In the genomic region with DNA sequence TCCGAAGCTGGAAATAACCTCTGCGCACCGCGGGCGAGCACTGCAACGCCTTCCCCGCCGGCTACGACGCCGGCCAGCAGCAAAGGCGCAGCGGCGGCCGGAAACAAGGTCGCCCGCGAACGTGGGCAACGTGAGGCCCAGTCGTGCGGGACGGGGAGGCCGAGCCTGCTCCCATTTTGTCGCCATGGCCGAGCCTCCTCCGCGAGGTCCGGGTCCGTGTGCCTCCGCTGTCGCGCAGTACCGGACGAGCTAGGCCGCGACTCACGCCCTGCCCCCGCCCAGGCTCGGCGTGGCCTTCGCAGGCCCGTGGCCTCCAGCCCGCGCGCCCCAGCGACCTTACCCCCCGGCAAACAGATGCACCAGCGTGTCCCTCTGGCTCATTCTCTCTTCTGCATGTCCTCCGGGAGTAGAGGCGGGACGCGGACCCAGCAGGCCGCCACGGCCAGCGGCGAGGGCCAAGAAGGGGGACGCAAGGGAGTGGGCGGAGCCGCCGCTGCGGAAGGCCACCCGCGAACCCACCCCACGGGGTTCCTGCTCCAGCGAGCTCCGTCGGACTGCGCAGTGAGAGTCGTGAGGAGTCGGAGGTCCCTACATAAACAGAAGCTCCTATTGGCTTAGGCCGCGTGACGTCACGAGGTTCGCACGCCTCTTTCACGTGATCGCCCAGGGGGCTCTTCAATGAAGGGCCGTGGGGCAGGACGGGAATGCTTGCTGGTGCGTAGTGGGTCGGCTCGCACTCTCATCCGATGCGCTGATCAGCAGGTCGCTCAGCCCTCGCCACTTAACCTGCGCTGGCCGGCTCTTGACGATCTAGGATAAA, we compare ENCODE assay signal across 8 mouse cellular contexts. TPM values are rescaled to one million over a fixed set of nuclear protein-coding genes. Genes with fewer than 3 reads are reported as not detected.
DNase-seq lines count a peak whose midpoint lies in the region; ATAC-seq lines count a peak whose summit lies in the region.

Slc25a36 (minus strand) TSS at position 587 of the 820 bp plus-strand sequence.

- no peaks in the 10 kb centered on the region for H3K36me3 ChIP-seq in lung, embryonic 16.5 days (ENCODE audit: control insufficient read depth, insufficient read depth, low read length)

- ATAC-seq in hematopoietic stem cell, adult 5-6 weeks (replicated peaks in 1 of 2; ENCODE audit: insufficient read depth in 1 of 2, low FRiP score in 2 of 2, low TSS enrichment in 1 of 2, low read depth in 1 of 2, poor library complexity in 2 of 2, severe bottlenecking in 2 of 2), result peak; percentile 97 to 98
- peak; percentile 99 for ATAC-seq in lung, embryonic 16.5 days (ENCODE audit: low read depth)

- H3K4me1 ChIP-seq in lung, embryonic 16.5 days (replicated peaks; ENCODE audit: control insufficient read depth, insufficient read depth, low read length), result peaks cover 13% of the 10 kb centered on the region

- peak within 1 kb of the TSS; percentile 92 for H3K27ac ChIP-seq in lung, embryonic 16.5 days (ENCODE audit: low read length)

- H3K9ac ChIP-seq in lung, embryonic 16.5 days (ENCODE audit: low read length), result peak within 1 kb of the TSS; percentile 94

- peak; percentile 91 for DNase-seq in MEL-GATA-1-ER (ENCODE audit: extremely low read depth, low read depth)
- peak; percentile 91 for DNase-seq in cerebellum, adult 8-10 months
- peak; percentile 98 for DNase-seq in forelimb bud, embryonic 11.5 days (ENCODE audit: low read depth, low spot score)
- DNase-seq in layer of hippocampus, adult 9-10 months (ENCODE audit: low spot score), result peak; percentile 95
- peak; percentile 95 for DNase-seq in ovary, postnatal 10 days (ENCODE audit: low spot score)
- DNase-seq in thymus, postnatal 10 days (ENCODE audit: low spot score in 2 of 2), result peak; percentile 94 to 96

- H3K4me3 ChIP-seq in lung, embryonic 16.5 days (ENCODE audit: low read length), result peak within 1 kb of the TSS; percentile 95

- under 1% methylated on average over 86 of the region's 91 CpGs for WGBS in lung, embryonic 16.5 days

- H3K9me3 ChIP-seq in lung, embryonic 16.5 days (ENCODE audit: control insufficient read depth, low read length), result no peaks in the 10 kb centered on the region

- H3K27me3 ChIP-seq in lung, embryonic 16.5 days (ENCODE audit: control insufficient read depth, insufficient read depth, low read depth, low read length), result no peaks in the 10 kb centered on the region

- peak within 1 kb of the TSS; percentile 58 for H3K4me2 ChIP-seq in lung, embryonic 16.5 days (ENCODE audit: low read depth, low read length)

RNA-seq across cellular contexts. Expression of gene Slc25a36, which starts in this region (rescaled TPM):
- total RNA-seq in hematopoietic stem cell, adult 5-6 weeks (2017), result 142 and 147 TPM in 2 replicates
- 71.1 and 79.3 TPM in 2 replicates for polyA plus RNA-seq in lung, embryonic 16.5 days (2015; fragmentation: Nextera tagmentation; extraction: Ambion mirVana)

Comparison
In these comparisons a context has a peak if more than half of its experiments do, and no peak if none do; other contexts are left out.
1. Peak in every context shown above with its lines: DNase-seq, ATAC-seq, H3K4me3 ChIP-seq and H3K27ac ChIP-seq.